Mouse (Mus musculus): ENCODE data around the gene Wfdc15a. TPM values are rescaled to one million over a fixed set of nuclear protein-coding genes. Genes with fewer than 3 reads are reported as not detected.

Gene Wfdc15a
- polyA plus RNA-seq, 1 experiment, result not detected

DNA sequence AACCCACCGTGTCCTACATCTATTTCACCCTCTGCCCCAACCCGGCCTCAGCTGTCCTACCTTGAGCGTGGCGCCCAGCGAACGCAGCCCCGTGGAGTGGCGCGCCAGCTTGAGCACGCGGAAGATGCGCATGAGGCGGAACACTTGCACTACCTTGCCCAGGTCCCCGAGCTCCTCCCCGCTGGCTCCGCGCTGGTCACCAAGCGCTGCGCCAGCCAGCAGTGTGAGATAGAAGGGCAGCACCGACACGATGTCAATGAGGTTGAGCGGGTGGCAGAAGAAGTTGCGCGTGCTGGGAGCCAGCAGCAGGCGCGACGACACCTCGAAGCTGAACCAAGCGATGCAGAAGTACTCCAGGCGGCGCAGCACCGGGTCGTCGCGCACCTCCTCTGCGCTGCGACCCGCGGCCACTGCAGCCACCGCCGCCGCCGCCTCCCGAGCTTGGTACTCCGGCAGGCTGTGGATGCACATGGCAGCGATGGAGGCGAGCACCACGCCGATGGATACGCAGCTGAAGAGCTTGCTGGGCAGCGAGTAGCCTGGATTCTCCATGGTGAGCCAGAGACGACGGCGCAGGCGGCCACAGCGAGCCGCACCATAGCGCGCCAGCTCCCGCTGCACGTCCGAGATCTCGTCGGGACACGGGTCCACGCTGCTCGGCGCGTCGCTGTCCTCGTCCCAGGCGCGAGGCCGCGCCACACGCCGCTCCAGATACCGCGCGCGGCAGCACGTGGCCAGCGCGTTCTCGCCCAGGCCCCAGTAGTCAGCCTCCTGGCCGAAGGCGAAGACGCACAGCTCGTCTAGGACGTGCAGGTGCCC is 32.0 kb downstream of the Wfdc15a start:
- 13% methylated on average over 90 of the region's 90 CpGs for WGBS
- TF ChIP-seq CTCF (IDR thresholded peaks at IDR 0.05; ENCODE audit: insufficient read depth, low read depth, low read length) (no peak), POLR2A (IDR thresholded peaks at IDR 0.05; ENCODE audit: insufficient read depth, low read depth, low read length) (no peak)
- Histone ChIP-seq H3K27ac (ENCODE audit: insufficient read depth, low read depth, low read length) (no peak overlapping the region), H3K4me3 (ENCODE audit: insufficient read depth, low read depth, low read length) (peak overlapping the region; percentile 13; the same call in 1 of the 2 replicates), H3K4me1 (ENCODE audit: control insufficient read depth, insufficient read depth, low read length) (peaks cover 18% of the 10 kb centered on the region; the same call in 1 of the 2 replicates)

DNA sequence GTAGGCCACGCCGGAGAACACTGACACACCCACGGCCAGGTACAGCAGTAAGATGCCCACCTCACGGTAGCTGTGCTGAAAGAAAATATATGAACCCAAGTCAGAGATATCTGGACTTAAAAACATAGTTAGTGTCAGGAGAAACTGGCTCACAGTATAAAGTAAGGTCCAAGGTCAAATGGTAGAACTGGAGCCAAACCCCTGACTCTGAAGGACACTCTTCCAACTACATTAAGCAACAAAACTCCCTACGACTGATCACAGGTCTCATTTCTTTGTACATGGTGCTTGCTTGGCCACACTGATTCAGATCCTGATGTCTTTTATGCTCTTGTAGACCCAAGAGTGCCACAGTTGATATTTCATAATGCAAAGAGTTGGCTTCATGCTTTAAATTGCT is 35.0 kb downstream of the Wfdc15a start:
- TF ChIP-seq CTCF (IDR thresholded peaks at IDR 0.05; ENCODE audit: insufficient read depth, low read depth, low read length) (no peak), POLR2A (IDR thresholded peaks at IDR 0.05; ENCODE audit: insufficient read depth, low read depth, low read length) (no peak)
- Histone ChIP-seq H3K4me3 (ENCODE audit: insufficient read depth, low read depth, low read length) (no peak overlapping the region), H3K4me1 (ENCODE audit: control insufficient read depth, insufficient read depth, low read length) (peaks cover 8% of the 10 kb centered on the region; the same call in 1 of the 2 replicates), H3K27ac (ENCODE audit: insufficient read depth, low read depth, low read length) (no peak overlapping the region)
- whole genome bisulfite sequencing, result 94% methylated on average over 5 of the region's 5 CpGs

DNA sequence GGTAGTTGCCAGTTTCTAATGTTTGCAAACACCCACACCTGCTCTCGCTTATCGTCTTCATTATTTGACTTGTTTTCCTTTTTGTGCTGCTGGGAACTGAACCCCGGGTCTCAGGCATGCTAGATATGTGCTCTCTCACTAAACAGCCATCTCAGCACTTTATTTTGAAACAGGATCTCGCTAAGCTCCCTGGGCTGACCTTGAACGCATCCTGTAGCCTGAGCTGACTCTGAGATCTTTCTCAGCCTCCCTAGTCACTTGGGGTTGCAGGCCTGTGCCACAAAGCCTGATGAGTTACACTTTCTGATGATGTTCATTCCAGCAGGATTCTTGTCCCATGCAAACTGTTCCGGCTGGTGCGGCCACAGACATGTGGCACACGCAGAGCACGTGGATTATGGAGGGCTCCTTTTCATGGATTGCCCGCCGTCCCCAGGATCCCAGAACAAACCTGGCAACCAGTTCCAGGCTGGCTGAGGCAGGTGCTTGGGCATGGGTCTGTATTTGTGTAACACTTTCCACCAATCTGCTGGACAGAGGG is 38.3 kb downstream of the Wfdc15a start:
- 88% methylated on average over 11 of the region's 11 CpGs for WGBS
- Histone ChIP-seq H3K4me1 (ENCODE audit: control insufficient read depth, insufficient read depth, low read length) (no peaks in the 10 kb centered on the region), H3K4me3 (ENCODE audit: insufficient read depth, low read depth, low read length) (no peak overlapping the region), H3K27ac (ENCODE audit: insufficient read depth, low read depth, low read length) (no peak overlapping the region)
- TF ChIP-seq CTCF (IDR thresholded peaks at IDR 0.05; ENCODE audit: insufficient read depth, low read depth, low read length) (no peak), POLR2A (IDR thresholded peaks at IDR 0.05; ENCODE audit: insufficient read depth, low read depth, low read length) (no peak)

DNA sequence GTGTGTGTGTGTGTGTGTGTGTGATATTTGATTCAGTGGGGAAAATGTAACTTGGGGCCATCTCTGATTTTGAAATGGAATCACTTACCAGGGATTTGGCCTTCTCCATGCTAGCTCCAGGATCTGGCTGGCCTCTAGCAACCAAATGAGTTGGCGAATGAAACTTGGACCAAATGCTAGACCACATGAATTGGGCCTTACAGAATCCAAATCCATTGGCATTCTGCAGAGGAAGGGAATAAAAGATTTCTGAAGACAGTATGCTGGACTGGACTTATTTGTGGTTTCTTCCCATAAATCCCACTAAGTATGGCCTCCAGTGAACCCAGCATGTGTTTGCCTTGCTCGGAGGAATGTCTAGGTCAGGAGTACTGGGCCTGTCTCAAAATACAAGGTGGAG is 41.1 kb downstream of the Wfdc15a start:
- Histone ChIP-seq H3K4me1 (ENCODE audit: control insufficient read depth, insufficient read depth, low read length) (no peaks in the 10 kb centered on the region), H3K4me3 (ENCODE audit: insufficient read depth, low read depth, low read length) (no peak overlapping the region), H3K27ac (ENCODE audit: insufficient read depth, low read depth, low read length) (no peak overlapping the region)
- TF ChIP-seq CTCF (IDR thresholded peaks at IDR 0.05; ENCODE audit: insufficient read depth, low read depth, low read length) (no peak), POLR2A (IDR thresholded peaks at IDR 0.05; ENCODE audit: insufficient read depth, low read depth, low read length) (no peak)
- 64% methylated on average over 2 of the region's 2 CpGs for WGBS

DNA sequence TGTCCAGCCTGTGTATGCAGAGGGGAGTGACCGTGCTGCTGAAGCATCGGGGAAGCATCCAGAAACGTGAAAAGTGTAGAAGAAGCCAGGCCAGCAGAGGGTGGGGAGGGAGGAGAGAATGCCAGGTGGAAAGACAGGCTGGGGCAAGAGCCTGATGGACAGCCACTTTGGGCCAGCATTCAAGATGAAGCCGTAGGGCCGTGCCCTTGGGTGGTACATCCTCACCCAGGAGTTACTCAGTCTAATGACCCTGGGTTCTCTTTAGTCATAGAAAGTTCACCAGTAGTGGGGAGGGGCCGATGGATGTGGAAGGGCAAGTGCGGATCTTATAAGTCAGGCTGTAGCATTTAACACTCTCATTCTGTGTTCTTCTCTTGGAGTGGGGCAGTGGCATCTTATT is 43.8 kb downstream of the Wfdc15a start:
- WGBS, result 87% methylated on average over 7 of the region's 7 CpGs
- Histone ChIP-seq H3K27ac (ENCODE audit: insufficient read depth, low read depth, low read length) (no peak overlapping the region), H3K4me1 (ENCODE audit: control insufficient read depth, insufficient read depth, low read length) (no peaks in the 10 kb centered on the region), H3K4me3 (ENCODE audit: insufficient read depth, low read depth, low read length) (no peak overlapping the region)
- no peak for TF ChIP-seq POLR2A (IDR thresholded peaks at IDR 0.05; ENCODE audit: insufficient read depth, low read depth, low read length)

DNA sequence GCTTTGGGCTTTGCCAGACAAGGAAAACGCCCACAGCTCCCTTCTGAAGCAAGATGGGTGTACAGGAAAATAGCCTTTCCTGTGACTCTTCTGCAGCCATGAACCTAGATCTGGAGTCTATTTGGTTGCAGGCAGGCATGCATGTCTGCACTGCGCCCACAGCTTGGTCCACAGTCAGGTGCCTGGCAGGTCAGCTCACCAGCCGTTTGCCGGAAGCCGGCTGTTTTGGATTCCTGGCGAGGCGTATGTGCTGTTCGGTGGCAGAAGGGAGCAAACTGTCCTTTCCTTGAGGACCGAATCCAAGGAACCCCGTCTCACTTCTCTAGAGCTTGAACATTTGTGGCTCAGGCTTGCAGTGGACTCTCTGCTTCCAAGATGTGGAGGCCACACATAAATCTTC is 45.9 kb downstream of the Wfdc15a start:
- TF ChIP-seq POLR2A (IDR thresholded peaks at IDR 0.05; ENCODE audit: insufficient read depth, low read depth, low read length) (no peak), CTCF (IDR thresholded peaks at IDR 0.05; ENCODE audit: insufficient read depth, low read depth, low read length) (no peak)
- peaks cover 7% of the 10 kb centered on the region for H3K4me1 ChIP-seq (ENCODE audit: control insufficient read depth, insufficient read depth, low read length)
- no peak overlapping the region for H3K27ac ChIP-seq (ENCODE audit: insufficient read depth, low read depth, low read length)
- 93% methylated on average over 10 of the region's 10 CpGs for WGBS
- no peak overlapping the region for H3K4me3 ChIP-seq (ENCODE audit: insufficient read depth, low read depth, low read length)

DNA sequence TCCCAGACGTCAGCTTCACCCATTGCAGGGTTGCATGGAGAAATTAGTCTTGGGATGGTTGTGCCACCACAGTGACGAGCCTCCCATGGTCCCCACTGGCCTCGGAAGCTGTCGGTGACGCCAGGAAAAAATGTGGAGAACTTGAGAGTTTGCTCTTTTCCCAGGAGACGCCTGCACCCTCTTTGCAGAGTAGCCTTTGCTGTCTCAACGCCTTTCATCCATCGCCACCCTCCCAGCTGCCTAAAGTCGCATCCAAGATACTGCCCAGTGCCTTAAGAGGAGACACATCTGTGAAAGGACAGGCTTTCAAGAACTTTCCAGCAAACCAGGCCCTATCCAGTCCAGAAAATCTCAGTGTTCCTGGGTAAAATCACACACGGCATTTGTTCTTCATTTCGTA is 47.6 kb downstream of the Wfdc15a start:
- WGBS, result 96% methylated on average over 11 of the region's 11 CpGs
- no peak overlapping the region for H3K27ac ChIP-seq (ENCODE audit: insufficient read depth, low read depth, low read length)
- no peak overlapping the region for H3K4me3 ChIP-seq (ENCODE audit: insufficient read depth, low read depth, low read length)
- TF ChIP-seq POLR2A (IDR thresholded peaks at IDR 0.05; ENCODE audit: insufficient read depth, low read depth, low read length) (no peak), CTCF (IDR thresholded peaks at IDR 0.05; ENCODE audit: insufficient read depth, low read depth, low read length) (no peak)
- H3K4me1 ChIP-seq (ENCODE audit: control insufficient read depth, insufficient read depth, low read length), result peaks cover 7% of the 10 kb centered on the region

DNA sequence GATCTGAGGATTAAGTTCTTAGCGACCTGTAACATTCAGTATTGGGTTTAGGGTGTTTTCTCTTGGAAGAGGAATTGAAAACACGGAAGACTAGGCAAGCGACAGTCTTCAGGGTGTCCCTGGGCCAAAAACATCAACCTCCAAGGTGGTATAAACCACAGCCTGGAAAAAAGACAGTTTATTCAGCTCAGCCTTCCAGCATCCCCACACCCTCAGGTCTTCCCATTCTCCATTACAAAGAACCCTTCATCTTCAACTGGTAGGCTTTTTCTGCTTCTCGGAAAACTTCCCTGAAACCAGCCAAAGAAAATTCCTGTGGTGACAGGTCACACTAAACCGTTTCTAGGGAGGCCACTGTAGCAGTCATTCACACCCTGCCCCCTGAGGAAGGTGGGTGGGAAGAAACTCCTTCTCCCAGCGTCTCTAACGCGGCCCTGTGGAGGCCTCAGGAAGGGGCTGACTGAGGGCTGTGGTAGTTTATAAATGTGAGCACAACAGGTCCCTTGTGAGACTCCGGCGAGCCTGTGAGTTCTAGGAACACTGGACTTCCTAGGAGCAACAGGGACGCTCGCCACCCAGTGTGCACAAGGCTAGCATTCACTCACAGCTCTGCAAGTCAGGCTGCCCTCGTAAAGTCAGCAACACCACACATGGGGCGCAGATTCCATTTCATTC is 49.7 kb downstream of the Wfdc15a start:
- Histone ChIP-seq H3K27ac (ENCODE audit: insufficient read depth, low read depth, low read length) (no peak overlapping the region), H3K4me1 (ENCODE audit: control insufficient read depth, insufficient read depth, low read length) (peaks cover 7% of the 10 kb centered on the region), H3K4me3 (ENCODE audit: insufficient read depth, low read depth, low read length) (no peak overlapping the region)
- 49% methylated on average over 14 of the region's 14 CpGs for WGBS
- TF ChIP-seq POLR2A (IDR thresholded peaks at IDR 0.05; ENCODE audit: insufficient read depth, low read depth, low read length), result no peak
- no peak for TF ChIP-seq CTCF (IDR thresholded peaks at IDR 0.05; ENCODE audit: insufficient read depth, low read depth, low read length)

Other genes with a start within 250 kb of the Wfdc15a start
- gene Ywhab, start 205.2 kb downstream of the Wfdc15a start, polyA plus RNA-seq (2012; ENCODE audit: insufficient read depth, insufficient read length, low replicate concordance, missing spikeins), result 463 TPM in 1 of 2 replicates, not detected in the other
- gene Pabpc1l, start 174.7 kb downstream of the Wfdc15a start, polyA plus RNA-seq (2012; ENCODE audit: insufficient read depth, insufficient read length, low replicate concordance, missing spikeins), result not detected in 2 replicates
- 150 TPM in 1 of 2 replicates, not detected in the other for gene Stk4, start 129.8 kb downstream of the Wfdc15a start, polyA plus RNA-seq (2012; ENCODE audit: insufficient read depth, insufficient read length, low replicate concordance, missing spikeins)
- not detected in 2 replicates for gene Tomm34, start 129.0 kb downstream of the Wfdc15a start, polyA plus RNA-seq (2012; ENCODE audit: insufficient read depth, insufficient read length, low replicate concordance, missing spikeins)
- gene Kcns1, start 29.0 kb downstream of the Wfdc15a start, polyA plus RNA-seq (2012; ENCODE audit: insufficient read depth, insufficient read length, low replicate concordance, missing spikeins), result not detected in 2 replicates
- gene Wfdc5, start 17.4 kb downstream of the Wfdc15a start, polyA plus RNA-seq (2012; ENCODE audit: insufficient read depth, insufficient read length, low replicate concordance, missing spikeins), result not detected in 2 replicates
- not detected in 2 replicates for gene Wfdc12, start 9.5 kb downstream of the Wfdc15a start, polyA plus RNA-seq (2012; ENCODE audit: insufficient read depth, insufficient read length, low replicate concordance, missing spikeins)
- not detected in 2 replicates for gene Wfdc15b, start 21.5 kb upstream of the Wfdc15a start, polyA plus RNA-seq (2012; ENCODE audit: insufficient read depth, insufficient read length, low replicate concordance, missing spikeins)
- gene Svs2, start 38.3 kb upstream of the Wfdc15a start, polyA plus RNA-seq (2012; ENCODE audit: insufficient read depth, insufficient read length, low replicate concordance, missing spikeins), result not detected in 2 replicates
- gene Svs3b, start 56.5 kb upstream of the Wfdc15a start, polyA plus RNA-seq (2012; ENCODE audit: insufficient read depth, insufficient read length, low replicate concordance, missing spikeins), result not detected in 2 replicates
- gene Svs4, start 78.3 kb upstream of the Wfdc15a start, polyA plus RNA-seq (2012; ENCODE audit: insufficient read depth, insufficient read length, low replicate concordance, missing spikeins), result not detected in 2 replicates
- gene Svs3a, start 89.1 kb upstream of the Wfdc15a start, polyA plus RNA-seq (2012; ENCODE audit: insufficient read depth, insufficient read length, low replicate concordance, missing spikeins), result not detected in 2 replicates
- not detected in 2 replicates for gene Svs6, start 116.6 kb upstream of the Wfdc15a start, polyA plus RNA-seq (2012; ENCODE audit: insufficient read depth, insufficient read length, low replicate concordance, missing spikeins)
- not detected in 2 replicates for gene Svs5, start 132.6 kb upstream of the Wfdc15a start, polyA plus RNA-seq (2012; ENCODE audit: insufficient read depth, insufficient read length, low replicate concordance, missing spikeins)
- gene Slpi, start 189.0 kb upstream of the Wfdc15a start, polyA plus RNA-seq (2012; ENCODE audit: insufficient read depth, insufficient read length, low replicate concordance, missing spikeins), result not detected in 2 replicates
- not detected in 2 replicates for gene Rbpjl, start 203.0 kb upstream of the Wfdc15a start, polyA plus RNA-seq (2012; ENCODE audit: insufficient read depth, insufficient read length, low replicate concordance, missing spikeins)
- gene Matn4, start 205.0 kb upstream of the Wfdc15a start, polyA plus RNA-seq (2012; ENCODE audit: insufficient read depth, insufficient read length, low replicate concordance, missing spikeins), result not detected in 2 replicates
- gene Sdc4, start 243.8 kb upstream of the Wfdc15a start, polyA plus RNA-seq (2012; ENCODE audit: insufficient read depth, insufficient read length, low replicate concordance, missing spikeins), result 124 TPM in 1 of 2 replicates, not detected in the other

Data from olfactory bulb, adult 2 months (tissue).